Mouse (Mus musculus) lung, postnatal 0 days (tissue): ENCODE measurements at regions not wholly inside any gene's neighbourhood (a gene's known extent, or its start where the extent isn't known, plus 50 kb on each side); places are given as distances from the start of the nearest gene placed in this dataset.

Experiments
- CTCF ChIP-seq: IDR thresholded peaks from 2 replicates; pipeline ENCODE4 v1.5.1; 2016; ENCODE audit warnings: antibody characterized with exemption, mild to moderate bottlenecking
- EP300 ChIP-seq: IDR thresholded peaks from 2 replicates; pipeline ENCODE4 v1.6.1; 2016; ENCODE audit warnings: antibody characterized with exemption, mild to moderate bottlenecking, control low read depth

- TF ChIP-seq CTCF, result no peak
- TF ChIP-seq EP300, result no peak
Observed at GRCm38 (mm10) chr9:26674059-26674757, 59.3 kb upstream of the B3gat1 start.
